Mouse (Mus musculus) kidney, postnatal 25 days (tissue): ENCODE data around the gene Cela3b.

Source experiments
- DNase-seq, 2 experiments: peaks; one replicate each; pipeline ENCODE4 v3.0.0; 2021; ENCODE audit warnings: mixed read lengths in 2 of 2

The Cela3b gene

DNA sequence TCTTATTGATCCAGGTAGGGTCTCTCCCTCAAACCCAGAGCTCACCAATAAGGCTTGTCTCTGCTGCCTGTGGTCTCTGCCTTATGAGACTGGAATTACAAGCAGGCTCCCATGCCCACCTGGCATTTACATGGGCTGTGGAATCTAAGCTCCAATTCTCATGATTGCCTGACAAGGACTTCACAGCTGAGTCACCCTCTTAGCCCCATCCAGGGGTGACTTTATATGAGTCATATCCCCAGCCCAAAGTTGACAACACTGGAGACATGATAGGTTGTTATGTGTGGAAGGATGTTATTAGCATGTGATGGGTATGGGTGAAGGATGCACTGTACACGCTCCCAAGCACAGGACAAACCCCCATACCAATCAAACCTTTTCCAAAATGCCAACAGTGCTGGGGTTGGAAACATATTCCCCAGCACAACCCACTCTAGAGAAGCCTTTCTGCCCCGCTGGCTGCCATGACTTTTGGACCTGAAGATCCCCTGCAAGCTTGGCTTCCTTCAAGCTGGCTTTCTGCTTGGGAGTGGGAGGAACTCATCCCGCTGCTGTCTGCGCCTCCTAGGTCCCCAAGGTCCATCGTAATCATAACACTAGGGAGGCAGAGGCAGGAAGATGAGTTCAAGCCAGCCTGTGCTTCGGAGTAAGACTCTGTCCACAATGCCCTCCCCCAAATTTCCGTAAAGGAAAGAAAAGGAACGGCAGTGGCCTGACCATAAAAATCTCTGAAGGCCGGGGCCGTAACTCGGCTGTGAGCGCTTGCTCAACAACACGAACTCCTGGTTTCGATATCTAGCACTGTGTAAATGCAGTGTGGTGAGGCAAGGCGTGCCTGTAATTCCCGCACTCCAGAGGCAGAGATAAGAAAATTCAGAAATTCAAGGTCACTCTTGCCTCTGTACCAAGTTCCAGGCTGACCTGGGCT, 58.5 kb downstream of the Cela3b start:
- DNase-seq, result peak in 1 of 2 experiments; percentile 42
